Mouse (Mus musculus) heart, embryonic 10.5 days (tissue): ENCODE results near the gene Pla1a. TPM values are rescaled to one million over a fixed set of nuclear protein-coding genes. Genes with fewer than 3 reads are reported as not detected.

Source experiments
- DNase-seq: peaks from one replicate; pipeline ENCODE4 v3.0.0-alpha.2; 2017; ENCODE audit warnings: low spot score
- H3K27ac ChIP-seq: fragments of 300-500 bp; sonication (generic); 2 replicates; pipeline ENCODE4 v1.5.1; 2016; ENCODE audit warnings: mild to moderate bottlenecking
- H3K27me3 ChIP-seq: fragments of 300-500 bp; sonication (generic); 2 replicates; pipeline ENCODE4 v1.6.1; 2016; ENCODE audit warnings: mild to moderate bottlenecking; ENCODE audit not compliant: poor library complexity, insufficient read depth, severe bottlenecking
- H3K36me3 ChIP-seq: fragments of 300-500 bp; sonication (generic); 2 replicates; pipeline ENCODE4 v1.6.1; 2016; ENCODE audit warnings: mild to moderate bottlenecking, moderate library complexity
- H3K4me1 ChIP-seq: fragments of 300-500 bp; sonication (generic); 2 replicates; pipeline ENCODE4 v1.6.1; 2016; ENCODE audit warnings: mild to moderate bottlenecking
- H3K4me3 ChIP-seq: fragments of 300-500 bp; sonication (generic); 2 replicates; pipeline ENCODE4 v1.5.1; 2016; ENCODE audit warnings: mild to moderate bottlenecking, moderate library complexity
- H3K9me3 ChIP-seq: fragments of 300-500 bp; sonication (generic); 2 replicates; pipeline ENCODE4 v1.6.1; 2016; ENCODE audit warnings: mild to moderate bottlenecking, moderate library complexity
- WGBS: fragments of 180-500 bp; shearing (Covaris S2); methylation state at CpG from one replicate; pipeline ENCODE4 v1.1.7; 2016; 5-methylcytosine and 5-hydroxymethylcytosine counted together
- polyA plus RNA-seq: library from polyadenylated mRNA; unstranded; fragments of >200 nt; fragmentation: Nextera tagmentation; extraction: Ambion mirVana; gene quantifications from 2 replicates; pipeline ENCODE4 v1.2.1, GENCODE M21; 2016

Gene Pla1a
- polyA plus RNA-seq, 1 experiment from 2014 or later: 0.19 TPM

DNA sequence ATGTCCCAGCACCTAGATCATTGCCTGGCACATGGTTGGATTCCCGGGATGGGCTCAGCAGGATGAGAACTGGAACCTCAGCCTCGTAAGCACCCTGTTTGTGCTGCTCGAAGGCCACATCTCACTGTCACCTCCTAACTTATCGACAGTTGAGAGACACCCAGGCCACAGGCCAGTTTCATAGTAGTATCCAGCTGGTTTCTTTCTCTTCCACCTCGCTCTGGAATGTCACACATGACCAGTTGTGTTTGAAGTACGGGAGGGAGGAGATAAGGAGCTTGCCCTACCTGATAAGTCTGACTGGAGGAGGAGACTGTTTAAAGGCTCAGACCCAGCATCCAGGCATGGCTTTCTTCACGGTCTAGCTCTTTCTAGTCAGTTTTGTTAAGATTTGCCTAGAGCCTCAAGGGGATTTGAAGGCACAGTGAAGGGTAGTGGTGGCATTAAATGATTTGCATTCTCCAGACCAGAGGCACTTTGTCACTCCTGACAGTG lies 82.5 kb downstream of the Pla1a start:
- H3K27me3 ChIP-seq: no peaks in the 10 kb centered on the region
- peak; percentile 96 for DNase-seq
- peaks cover 29% of the 10 kb centered on the region for H3K36me3 ChIP-seq
- peak overlapping the region; percentile 12; the same call in 1 of the 2 replicates for H3K4me3 ChIP-seq
- peak overlapping the region; percentile 81 for H3K27ac ChIP-seq
- WGBS: 11% methylated on average over 7 of the region's 7 CpGs
- H3K9me3 ChIP-seq: no peaks in the 10 kb centered on the region
- peaks cover 51% of the 10 kb centered on the region for H3K4me1 ChIP-seq

DNA sequence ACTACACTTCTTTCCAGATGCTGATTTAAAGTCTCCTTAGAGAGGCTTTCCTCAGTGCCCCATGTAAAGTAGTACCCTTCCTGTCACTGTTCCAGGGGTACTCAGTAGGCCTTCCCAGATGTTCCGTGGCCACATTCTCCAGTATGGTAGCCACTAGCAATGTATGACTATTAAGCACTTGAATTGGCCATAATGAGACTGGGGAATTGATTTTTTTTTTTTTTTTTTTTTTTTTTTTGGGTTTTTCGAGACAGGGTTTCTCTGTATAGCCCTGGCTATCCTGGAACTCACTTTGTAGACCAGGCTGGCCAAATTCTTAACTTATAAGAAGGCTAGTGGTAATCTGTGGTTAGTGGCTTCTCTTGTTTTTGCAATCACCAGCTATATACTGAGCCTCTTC lies 83.1 kb downstream of the Pla1a start:
- Histone ChIP-seq H3K27ac (peak overlapping the region; percentile 81), H3K9me3 (no peaks in the 10 kb centered on the region), H3K4me1 (peaks cover 51% of the 10 kb centered on the region), H3K36me3 (peaks cover 29% of the 10 kb centered on the region), H3K27me3 (no peaks in the 10 kb centered on the region), H3K4me3 (no peak overlapping the region)
- DNase-seq: no peak
- 88% methylated on average over 2 of the region's 2 CpGs for WGBS

DNA sequence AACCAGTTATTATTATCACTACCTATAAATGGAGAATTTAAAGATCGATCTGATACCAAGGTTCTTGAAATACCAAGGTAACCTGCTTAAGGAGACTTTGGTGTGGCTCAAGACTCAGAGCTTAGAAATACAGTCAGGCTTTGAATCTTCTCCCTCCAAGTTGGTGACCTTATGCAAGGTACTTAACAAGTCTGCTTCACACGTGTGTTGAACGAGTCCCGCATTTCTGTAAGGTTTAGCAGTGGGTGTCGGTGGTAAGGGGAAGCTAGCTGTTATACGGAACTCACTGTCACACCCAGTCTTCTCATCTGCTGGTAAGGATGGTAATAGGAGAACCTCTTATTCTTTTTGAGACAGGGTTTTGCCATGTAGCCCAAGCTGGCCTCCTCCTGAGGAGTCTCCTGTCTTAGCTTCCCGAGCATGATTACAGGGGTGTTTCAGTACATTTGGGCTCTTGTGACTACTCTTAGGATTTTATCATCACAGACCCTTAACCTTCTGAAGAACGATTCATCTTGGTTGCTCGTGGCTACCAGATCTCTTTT lies 84.7 kb downstream of the Pla1a start:
- Histone ChIP-seq H3K36me3 (peaks cover 25% of the 10 kb centered on the region), H3K27me3 (no peaks in the 10 kb centered on the region), H3K27ac (no peak overlapping the region), H3K9me3 (no peaks in the 10 kb centered on the region), H3K4me3 (peak overlapping the region; percentile 93), H3K4me1 (peaks cover 45% of the 10 kb centered on the region)
- WGBS: 77% methylated on average over 9 of the region's 9 CpGs
- no peak for DNase-seq

DNA sequence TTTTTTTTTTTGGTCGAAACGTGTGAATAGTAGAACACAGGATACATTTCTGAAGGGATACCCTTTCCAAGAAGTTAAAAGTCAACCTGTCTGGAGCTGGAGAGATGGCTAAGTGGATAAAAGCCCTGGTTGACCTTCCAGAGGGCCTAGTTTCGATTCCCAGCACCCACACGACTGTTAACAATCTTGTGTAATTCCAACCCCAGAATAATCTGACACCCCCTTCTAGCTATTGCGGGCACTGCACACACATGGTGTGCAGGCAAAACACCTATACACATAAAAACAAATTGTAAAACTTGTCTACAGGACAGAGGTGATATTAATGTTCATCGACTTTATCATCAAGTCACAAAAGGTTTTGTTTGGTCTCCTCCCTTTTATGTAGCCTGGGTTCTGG lies 85.4 kb downstream of the Pla1a start:
- DNase-seq: no peak
- no peaks in the 10 kb centered on the region for H3K27me3 ChIP-seq
- H3K36me3 ChIP-seq: peaks cover 25% of the 10 kb centered on the region
- 55% methylated on average over 6 of the region's 6 CpGs for WGBS
- peaks cover 45% of the 10 kb centered on the region for H3K4me1 ChIP-seq
- peak overlapping the region; percentile 93 for H3K4me3 ChIP-seq
- H3K27ac ChIP-seq: peak overlapping the region; percentile 96
- H3K9me3 ChIP-seq: no peaks in the 10 kb centered on the region

GRCm38 (mm10) chr16:38346529-38347325 lies 86.2 kb downstream of the Pla1a start, which contains the start of the genes Cox17 and Gm21987:
Cox17 (plus strand) TSS chr16:38346991.
Gm21987 (plus strand) TSS chr16:38347040.
- H3K27ac ChIP-seq: peak within 1 kb of the TSS; percentile 96

More at GRCm38 (mm10) chr16:38346529-38347325, 86.2 kb downstream of the Pla1a start, which contains the start of the genes Cox17 and Gm21987:
- peaks cover 19% of the 10 kb centered on the region for H3K36me3 ChIP-seq
- H3K9me3 ChIP-seq: no peaks in the 10 kb centered on the region
- WGBS: 2% methylated on average over 35 of the region's 35 CpGs
- H3K4me3 ChIP-seq: peak within 1 kb of the TSS; percentile 93
- DNase-seq: peak; percentile 97
- no peaks in the 10 kb centered on the region for H3K27me3 ChIP-seq
- peaks cover 41% of the 10 kb centered on the region for H3K4me1 ChIP-seq

Other genes with a start within 250 kb of the Pla1a start
- gene Nr1i2, start 138.3 kb downstream of the Pla1a start, polyA plus RNA-seq: 0.08 TPM in 1 of 2 replicates, not detected in the other
- 0.06 and 0.12 TPM in 2 replicates for gene Maats1, start 91.0 kb downstream of the Pla1a start, polyA plus RNA-seq
- gene Cox17, start 86.2 kb downstream of the Pla1a start, polyA plus RNA-seq: 287 and 339 TPM in 2 replicates
- 1.3 and 4.6 TPM in 2 replicates for gene Gm21987, start 86.1 kb downstream of the Pla1a start, polyA plus RNA-seq
- 230 and 378 TPM in 2 replicates for gene Popdc2, start 70.9 kb downstream of the Pla1a start, polyA plus RNA-seq
- gene Adprh, start 19.6 kb upstream of the Pla1a start, polyA plus RNA-seq: 127 TPM in 2 replicates
- gene Cd80, start 22.4 kb upstream of the Pla1a start, polyA plus RNA-seq: 0.41 and 0.45 TPM in 2 replicates
- gene Timmdc1, start 89.5 kb upstream of the Pla1a start, polyA plus RNA-seq: 25.1 and 39.3 TPM in 2 replicates
- 40.2 and 50.6 TPM in 2 replicates for gene Poglut1, start 117.1 kb upstream of the Pla1a start, polyA plus RNA-seq
- 76.1 and 105 TPM in 2 replicates for gene Tmem39a, start 125.6 kb upstream of the Pla1a start, polyA plus RNA-seq